Mouse (Mus musculus) CH12.LX (cell line): ENCODE data around the gene Polr2i. TPM values are rescaled to one million over a fixed set of nuclear protein-coding genes. Genes with fewer than 3 reads are reported as not detected.
"Not testable (repeated sequence)": the region's sequence is repeated elsewhere in the genome, so short reads cannot be mapped to it uniquely, and the experiment has no call there.

ENCODE experiments used
- DNase-seq: peaks from one replicate; pipeline ENCODE4 v3.0.0-alpha.2; 2013; ENCODE audit errors: extremely low read depth
- H3K27ac ChIP-seq: 2 replicates; pipeline ENCODE4 v1.5.1; 2012; ENCODE audit warnings: low read depth, mild to moderate bottlenecking, control low read depth, moderate library complexity; ENCODE audit not compliant: insufficient read depth
- H3K27me3 ChIP-seq: replicated peaks from 2 replicates; pipeline ENCODE3; 2012; ENCODE audit warnings: inconsistent platforms
- H3K36me3 ChIP-seq, 2 experiments: replicated peaks in 1 of 2; 2 replicates each; pipeline versions ENCODE3 to v1.6.1; 2012; ENCODE audit warnings: inconsistent platforms in 1 of 2, low read length in 1 of 2, mild to moderate bottlenecking in 1 of 2, mixed read lengths in 1 of 2, moderate library complexity in 1 of 2; ENCODE audit not compliant: control insufficient read depth in 1 of 2, insufficient read depth in 1 of 2
- H3K4me1 ChIP-seq, 2 experiments: 2 replicates each; pipeline ENCODE4 v1.6.1; 2012; ENCODE audit warnings: inconsistent platforms in 1 of 2, moderate library complexity in 1 of 2; ENCODE audit not compliant: insufficient read depth in 2 of 2, control insufficient read depth in 1 of 2
- H3K4me2 ChIP-seq: 2 replicates; pipeline ENCODE4 v1.6.1; 2012; ENCODE audit warnings: low read depth, mild to moderate bottlenecking, control low read depth; ENCODE audit not compliant: poor library complexity, insufficient read depth, severe bottlenecking
- H3K4me3 ChIP-seq, 3 experiments: fragments of 150-350 bp in 1 of 3; sonication (generic) in 1 of 3; replicated peaks in 1 of 3; 2 replicates each; pipeline versions ENCODE3 to v1.5.1; 2011 to 2012; ENCODE audit warnings: low read depth in 2 of 3, low read length in 2 of 3, mild to moderate bottlenecking in 2 of 3, moderate library complexity in 2 of 3, control low read depth in 1 of 3, improper control_type of control experiment in 1 of 3, inconsistent platforms in 1 of 3, mixed read lengths in 1 of 3; ENCODE audit not compliant: poor library complexity in 1 of 3
- H3K79me2 ChIP-seq: replicated peaks from 2 replicates; pipeline ENCODE4 v1.6.1; 2012; ENCODE audit warnings: mild to moderate bottlenecking, moderate library complexity; ENCODE audit not compliant: control insufficient read depth, poor library complexity, insufficient read depth, severe bottlenecking; ENCODE audit errors: extremely low read depth
- H3K9ac ChIP-seq: 2 replicates; pipeline ENCODE4 v1.6.1; 2012; ENCODE audit warnings: low read depth, mild to moderate bottlenecking, control low read depth, moderate library complexity; ENCODE audit not compliant: insufficient read depth
- H3K9me3 ChIP-seq: replicated peaks from 2 replicates; pipeline ENCODE3; 2012; ENCODE audit warnings: low read length, inconsistent platforms, mixed read lengths
- BHLHE40 ChIP-seq: IDR thresholded peaks from 2 replicates; pipeline ENCODE4 v1.6.1; 2011; ENCODE audit warnings: mild to moderate bottlenecking, low read depth, low read length, improper control_type of control experiment
- CHD1 ChIP-seq: IDR thresholded peaks from 2 replicates; pipeline ENCODE4 v1.6.1; 2012; ENCODE audit warnings: low read depth, low read length, improper control_type of control experiment, inconsistent platforms
- CHD2 ChIP-seq: IDR thresholded peaks from 2 replicates; pipeline ENCODE4 v1.6.1; 2011; ENCODE audit warnings: low read length, improper control_type of control experiment
- CTCF ChIP-seq, 2 experiments: IDR thresholded peaks in 1 of 2; conservative IDR thresholded peaks in 1 of 2; 2 replicates each; pipeline ENCODE4 v1.5.1; 2011 to 2012; ENCODE audit warnings: low read depth in 2 of 2, low read length in 2 of 2, improper control_type of control experiment in 1 of 2, inconsistent platforms in 1 of 2, mild to moderate bottlenecking in 1 of 2, moderate library complexity in 1 of 2
- ELF1 ChIP-seq: IDR thresholded peaks from 2 replicates; pipeline ENCODE4 v1.6.1; 2014; ENCODE audit warnings: low read depth, mild to moderate bottlenecking, inconsistent platforms, low read length, improper control_type of control experiment
- EP300 ChIP-seq: IDR thresholded peaks from 2 replicates; pipeline ENCODE4 v1.6.1; 2011; ENCODE audit warnings: low read length, improper control_type of control experiment
- ETS1 ChIP-seq: conservative IDR thresholded peaks from 2 replicates; pipeline ENCODE4 v1.6.1; 2012; ENCODE audit warnings: low read depth, mild to moderate bottlenecking, inconsistent platforms, low read length, improper control_type of control experiment, moderate library complexity
- GABPA ChIP-seq: IDR thresholded peaks from 2 replicates; pipeline ENCODE4 v1.6.1; 2012; ENCODE audit warnings: low read depth, low read length, improper control_type of control experiment, inconsistent platforms; ENCODE audit not compliant: insufficient replicate concordance
- HCFC1 ChIP-seq: IDR thresholded peaks from 2 replicates; pipeline ENCODE4 v1.6.1; 2012; ENCODE audit warnings: low read depth, mild to moderate bottlenecking, inconsistent platforms, low read length, improper control_type of control experiment
- IRF4 ChIP-seq: IDR thresholded peaks from 2 replicates; pipeline ENCODE4 v1.6.1; 2014; ENCODE audit warnings: low read depth, mild to moderate bottlenecking, inconsistent platforms, low read length, improper control_type of control experiment
- JUND ChIP-seq: conservative IDR thresholded peaks from 2 replicates; pipeline ENCODE4 v1.6.1; 2011; ENCODE audit warnings: low read depth, low read length, improper control_type of control experiment
- KAT2A ChIP-seq: IDR thresholded peaks from 2 replicates; pipeline ENCODE4 v1.6.1; 2012; ENCODE audit warnings: low read length, improper control_type of control experiment, inconsistent platforms; ENCODE audit not compliant: insufficient replicate concordance
- MAFK ChIP-seq: IDR thresholded peaks from 2 replicates; pipeline ENCODE4 v1.6.1; 2011; ENCODE audit warnings: low read length, improper control_type of control experiment; ENCODE audit not compliant: insufficient replicate concordance
- MAX ChIP-seq: IDR thresholded peaks from 2 replicates; pipeline ENCODE4 v1.6.1; 2011; ENCODE audit warnings: low read length, improper control_type of control experiment
- MAZ ChIP-seq: IDR thresholded peaks from 2 replicates; pipeline ENCODE4 v1.6.1; 2012; ENCODE audit warnings: low read depth, mild to moderate bottlenecking, inconsistent platforms, low read length, improper control_type of control experiment, moderate library complexity
- MEF2A ChIP-seq: IDR thresholded peaks from 2 replicates; pipeline ENCODE4 v1.6.1; 2014; ENCODE audit warnings: low read depth, mild to moderate bottlenecking, inconsistent platforms, low read length, improper control_type of control experiment, borderline replicate concordance
- MXI1 ChIP-seq: IDR thresholded peaks from 2 replicates; pipeline ENCODE4 v1.6.1; 2011; ENCODE audit warnings: mild to moderate bottlenecking, low read depth, low read length, improper control_type of control experiment
- MYC ChIP-seq: IDR thresholded peaks from 2 replicates; pipeline ENCODE4 v1.6.1; 2011; ENCODE audit warnings: low read depth, mild to moderate bottlenecking, improper control_type of control experiment, low read length
- NELFE ChIP-seq: IDR thresholded peaks from 2 replicates; pipeline ENCODE4 v1.6.1; 2011; ENCODE audit warnings: low read depth, low read length, improper control_type of control experiment
- NRF1 ChIP-seq: IDR thresholded peaks from 2 replicates; pipeline ENCODE4 v1.6.1; 2014; ENCODE audit warnings: low read depth, mild to moderate bottlenecking, inconsistent platforms, low read length, improper control_type of control experiment, moderate library complexity
- PAX5 ChIP-seq: IDR thresholded peaks from 2 replicates; pipeline ENCODE4 v1.6.1; 2012; ENCODE audit warnings: low read length, inconsistent platforms, mixed read lengths
- POLR2A ChIP-seq: IDR thresholded peaks from 2 replicates; pipeline ENCODE4 v1.6.1; 2011; ENCODE audit warnings: low read depth, mild to moderate bottlenecking, improper control_type of control experiment, low read length
- POLR2AphosphoS2 ChIP-seq: IDR thresholded peaks from 2 replicates; pipeline ENCODE4 v1.6.1; 2011; ENCODE audit warnings: low read depth, low read length, improper control_type of control experiment
- RCOR1 ChIP-seq: conservative IDR thresholded peaks from 2 replicates; pipeline ENCODE4 v1.6.1; 2012; ENCODE audit warnings: low read depth, mild to moderate bottlenecking, inconsistent platforms, low read length, improper control_type of control experiment
- SIN3A ChIP-seq: IDR thresholded peaks from 2 replicates; pipeline ENCODE4 v1.6.1; 2012; ENCODE audit warnings: low read length, improper control_type of control experiment, inconsistent platforms
- SMC3 ChIP-seq: IDR thresholded peaks from 2 replicates; pipeline ENCODE4 v1.6.1; 2011; ENCODE audit warnings: low read depth, low read length, improper control_type of control experiment
- TBP ChIP-seq: conservative IDR thresholded peaks from 2 replicates; pipeline ENCODE4 v1.6.1; 2011; ENCODE audit warnings: low read depth, low read length, improper control_type of control experiment
- TCF12 ChIP-seq: IDR thresholded peaks from 2 replicates; pipeline ENCODE4 v1.6.1; 2014; ENCODE audit warnings: low read depth, mild to moderate bottlenecking, inconsistent platforms, low read length, improper control_type of control experiment
- USF1 ChIP-seq: IDR thresholded peaks from 2 replicates; pipeline ENCODE4 v1.6.1; 2014; ENCODE audit warnings: low read depth, mild to moderate bottlenecking, inconsistent platforms, low read length, improper control_type of control experiment
- USF2 ChIP-seq: conservative IDR thresholded peaks from 2 replicates; pipeline ENCODE4 v1.6.1; 2011; ENCODE audit warnings: low read depth, low read length, improper control_type of control experiment
- ZC3H11A ChIP-seq: IDR thresholded peaks from 2 replicates; pipeline ENCODE4 v1.6.1; 2012; ENCODE audit warnings: low read depth, mild to moderate bottlenecking, inconsistent platforms, low read length, improper control_type of control experiment
- ZMIZ1 ChIP-seq: IDR thresholded peaks from 2 replicates; pipeline ENCODE4 v1.6.1; 2012; ENCODE audit warnings: low read depth, mild to moderate bottlenecking, inconsistent platforms, low read length, improper control_type of control experiment
- ZNF384 ChIP-seq: IDR thresholded peaks from 2 replicates; pipeline ENCODE4 v1.6.1; 2012; ENCODE audit warnings: low read depth, low read length, improper control_type of control experiment, inconsistent platforms
- dilution Hi-C: fragments of 300-500 bp; cut with MboI; formaldehyde crosslinking; loops from 2 replicates; pipeline ENCODE4 v1.14.3; 2020; ENCODE audit warnings: low sequenced_read_pairs; ENCODE audit not compliant: extremely low pct_unique_long_range_greater_than_20kb, extremely low pct_ligation_motif_present
- in situ Hi-C: fragments of 300-500 bp; cut with MboI; formaldehyde crosslinking; loops from 3 replicates; pipeline ENCODE4 v1.14.3; 2019; ENCODE audit warnings: low sequenced_read_pairs, low pct_ligation_motif_present, low pct_unique_long_range_greater_than_20kb, mixed read lengths
- polyA plus RNA-seq: library from polyadenylated mRNA; unstranded; fragments of >175 nt; gene quantifications from 2 replicates; pipeline ENCODE4 v1.2.1, GENCODE M21; 2012; ENCODE audit warnings: low read depth; ENCODE audit not compliant: insufficient read length
- total RNA-seq, 2 experiments: library from RNA; depleted of rRNA; stranded (reverse); fragments of 300-350 nt in 1 of 2; fragments of >200 nt in 1 of 2; gene quantifications; 2 replicates each; pipeline ENCODE4 v1.2.3; 2012 to 2014

Polr2i gene
- total and polyA plus RNA-seq, 3 experiments: 62.9 to 83.6 (median 75.4) TPM

DNA sequence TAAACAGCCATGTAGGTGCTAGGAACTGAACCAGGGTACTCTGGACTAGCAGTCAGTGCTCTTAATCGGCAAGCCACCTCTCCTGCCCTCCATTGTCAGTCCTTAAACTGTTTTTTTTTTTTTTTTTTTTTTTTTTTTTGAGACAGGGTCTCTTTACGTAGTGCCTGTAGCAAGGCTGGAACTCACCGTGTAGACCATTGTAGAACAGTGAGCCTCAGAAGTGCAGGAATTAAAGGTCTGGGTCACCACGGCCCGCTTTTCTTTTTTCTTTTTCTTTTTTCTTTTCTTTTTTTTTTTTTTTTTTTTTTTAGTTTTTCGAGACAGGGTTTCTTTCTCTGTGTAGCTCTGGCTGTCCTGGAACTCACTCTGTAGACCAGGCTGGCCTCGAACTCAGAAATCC lies 48.6 kb upstream of the Polr2i start:
- TF ChIP-seq ZNF384: peak; percentile 64; the same call in 1 of the 2 replicates
- H3K27ac ChIP-seq, H3K9me3 ChIP-seq, H3K4me3 ChIP-seq, H3K79me2 ChIP-seq, H3K9ac ChIP-seq, H3K27me3 ChIP-seq, dilution Hi-C loops, DNase-seq, H3K4me2 ChIP-seq: not testable (repeated sequence)
- H3K4me1 ChIP-seq: peaks cover 0 to 15% of the 10 kb centered on the region in 2 experiments; a peak in 3 of 4 replicates
- in situ Hi-C loops: loop anchor here (5.0 kb wide), 1 partner anchor 34 kb away; no protein-coding TSS in a partner anchor
- H3K36me3 ChIP-seq: peaks cover 35 to 49% of the 10 kb centered on the region in 2 experiments

GRCm38 (mm10) chr7:30183879-30184289 lies 47.9 kb upstream of the Polr2i start, which contains the start of gene Cox7a1:
Cox7a1 (plus strand) TSS chr7:30184144.
- Histone ChIP-seq H3K27me3 (no peaks in the 10 kb centered on the region), H3K4me3 (peak within 1 kb of the TSS in 2 of 3 experiments; percentile 21), H3K9me3 (no peaks in the 10 kb centered on the region), H3K27ac (no peak within 1 kb of the TSS), H3K9ac (no peak within 1 kb of the TSS), H3K4me1 (peaks cover 0 to 15% of the 10 kb centered on the region in 2 experiments; a peak in 3 of 4 replicates), H3K36me3 (peaks cover 35 to 49% of the 10 kb centered on the region in 2 experiments), H3K4me2 (peak within 1 kb of the TSS; percentile 25), H3K79me2 (no peaks in the 10 kb centered on the region)
- in situ Hi-C loops: loop anchor here (5.0 kb wide), 1 partner anchor 33 kb away; no protein-coding TSS in a partner anchor
- dilution Hi-C loops: no loop called here
- DNase-seq: peak; percentile 95
- TF ChIP-seq ETS1: peak; percentile 16; the same call in 1 of the 2 replicates
- TF ChIP-seq IRF4: peak; percentile 47; the same call in 1 of the 2 replicates
- no peak for TF ChIP-seq MAZ
- peak; percentile 71; the same call in 1 of the 2 replicates for TF ChIP-seq POLR2AphosphoS2
- TF ChIP-seq SMC3: no peak
- no peak for TF ChIP-seq HCFC1
- peak; percentile 17; the same call in 1 of the 2 replicates for TF ChIP-seq MEF2A
- TF ChIP-seq GABPA: no peak
- TF ChIP-seq JUND: 0 out of 2 replicates have a peak, but pooled peaks have one; percentile 7
- TF ChIP-seq ELF1: peak; percentile 85
- TF ChIP-seq MAX: no peak
- no peak for TF ChIP-seq ZMIZ1
- no peak for TF ChIP-seq ZC3H11A
- TF ChIP-seq TBP: no peak
- peak; percentile 48 for TF ChIP-seq POLR2A
- TF ChIP-seq USF2: no peak
- no peak for TF ChIP-seq KAT2A
- TF ChIP-seq NELFE: no peak
- peak; percentile 48; the same call in 1 of the 2 replicates for TF ChIP-seq CHD2
- TF ChIP-seq CHD1: no peak
- no peak for TF ChIP-seq MAFK
- TF ChIP-seq TCF12: no peak
- no peak for TF ChIP-seq MYC
- TF ChIP-seq SIN3A: peak; percentile 26; the same call in 1 of the 2 replicates
- no peak for TF ChIP-seq RCOR1
- TF ChIP-seq USF1: no peak
- no peak for TF ChIP-seq CTCF (conservative IDR thresholded peaks at IDR 0.05 in 1 of 2, IDR thresholded peaks at IDR 0.05 in 1 of 2; ENCODE audit: low read depth in 2 of 2, low read length in 2 of 2)
- no peak for TF ChIP-seq PAX5
- no peak for TF ChIP-seq NRF1
- no peak for TF ChIP-seq EP300
- TF ChIP-seq MXI1: peak; percentile 72; the same call in 1 of the 2 replicates
- 0 out of 2 replicates have a peak, but pooled peaks have one; percentile 29 for TF ChIP-seq BHLHE40
